Mouse (Mus musculus) spleen, adult 2 months (tissue): ENCODE data around the gene Chrnb1. TPM values are rescaled to one million over a fixed set of nuclear protein-coding genes. Genes with fewer than 3 reads are reported as not detected.

ENCODE experiments used
- DNase-seq, 2 experiments: peaks; one replicate each; pipeline versions ENCODE4 v3.0.0 to v3.0.0-alpha.2; 2012 to 2021; ENCODE audit warnings: low spot score in 2 of 2, low read depth in 1 of 2
- H3K27ac ChIP-seq: fragments of 200-500 bp; 2 replicates; pipeline ENCODE4 v1.5.1; 2012; ENCODE audit warnings: low read length, inconsistent platforms; ENCODE audit not compliant: insufficient read depth
- H3K27me3 ChIP-seq: fragments of 200-500 bp; 2 replicates; pipeline ENCODE4 v1.6.1; 2012; ENCODE audit warnings: mild to moderate bottlenecking, moderate library complexity, low read length, inconsistent platforms; ENCODE audit not compliant: control insufficient read depth, insufficient read depth
- H3K36me3 ChIP-seq: fragments of 200-500 bp; 2 replicates; pipeline ENCODE4 v1.6.1; 2012; ENCODE audit warnings: mild to moderate bottlenecking, low read length, inconsistent platforms; ENCODE audit not compliant: control insufficient read depth, insufficient read depth
- H3K4me1 ChIP-seq: fragments of 200-500 bp; 2 replicates; pipeline ENCODE4 v1.6.1; 2011; ENCODE audit warnings: inconsistent platforms; ENCODE audit not compliant: control insufficient read depth, insufficient read depth, insufficient read length
- H3K4me3 ChIP-seq: fragments of 200-500 bp; 2 replicates; pipeline ENCODE4 v1.5.1; 2011; ENCODE audit warnings: mild to moderate bottlenecking, inconsistent platforms; ENCODE audit not compliant: insufficient read depth, insufficient read length; ENCODE audit errors: extremely low read depth
- CTCF ChIP-seq: fragments of 200-500 bp; IDR thresholded peaks from 2 replicates; pipeline ENCODE4 v1.5.1; 2011; ENCODE audit warnings: mild to moderate bottlenecking, inconsistent platforms; ENCODE audit not compliant: insufficient read depth, insufficient read length, insufficient replicate concordance; ENCODE audit errors: extremely low read depth
- POLR2A ChIP-seq: fragments of 200-500 bp; IDR thresholded peaks from 2 replicates; pipeline ENCODE4 v1.6.1; 2011; ENCODE audit warnings: low read depth, low read length, inconsistent platforms
- WGBS: fragments of 180-500 bp; shearing (Covaris S2); methylation state at CpG from one replicate; pipeline ENCODE4 v1.1.7; 2018; 5-methylcytosine and 5-hydroxymethylcytosine counted together
- polyA plus RNA-seq: library from polyadenylated mRNA; depleted of rRNA; stranded (reverse); fragments of >200 nt; gene quantifications from 2 replicates; pipeline ENCODE4 v1.2.3, GENCODE M21; 2012

The Chrnb1 gene
- polyA plus RNA-seq, 1 experiment, result 8.4 TPM

DNA sequence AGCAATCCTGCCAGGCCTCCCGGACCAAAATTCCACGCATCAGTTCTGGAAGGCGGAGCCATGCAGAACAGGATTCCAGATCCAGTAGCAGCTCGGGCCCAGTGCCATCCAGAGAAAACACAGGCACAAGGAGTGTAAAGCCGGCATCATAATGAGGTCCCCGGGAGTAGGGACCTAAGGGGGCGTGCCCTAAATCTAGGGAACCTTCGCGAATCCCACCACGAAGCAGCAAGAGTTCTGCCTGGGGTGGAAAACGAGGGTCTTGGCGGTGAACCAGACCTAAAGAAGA is 8.9 kb upstream of the Chrnb1 start:
- DNase-seq, result no peak
- Histone ChIP-seq H3K27ac (no peak overlapping the region), H3K4me1 (peaks cover 33% of the 10 kb centered on the region), H3K4me3 (no peak overlapping the region), H3K36me3 (no peaks in the 10 kb centered on the region), H3K27me3 (peaks cover 28% of the 10 kb centered on the region)
- WGBS, result 51% methylated on average over 12 of the region's 12 CpGs
- TF ChIP-seq POLR2A (no peak), CTCF (no peak)

DNA sequence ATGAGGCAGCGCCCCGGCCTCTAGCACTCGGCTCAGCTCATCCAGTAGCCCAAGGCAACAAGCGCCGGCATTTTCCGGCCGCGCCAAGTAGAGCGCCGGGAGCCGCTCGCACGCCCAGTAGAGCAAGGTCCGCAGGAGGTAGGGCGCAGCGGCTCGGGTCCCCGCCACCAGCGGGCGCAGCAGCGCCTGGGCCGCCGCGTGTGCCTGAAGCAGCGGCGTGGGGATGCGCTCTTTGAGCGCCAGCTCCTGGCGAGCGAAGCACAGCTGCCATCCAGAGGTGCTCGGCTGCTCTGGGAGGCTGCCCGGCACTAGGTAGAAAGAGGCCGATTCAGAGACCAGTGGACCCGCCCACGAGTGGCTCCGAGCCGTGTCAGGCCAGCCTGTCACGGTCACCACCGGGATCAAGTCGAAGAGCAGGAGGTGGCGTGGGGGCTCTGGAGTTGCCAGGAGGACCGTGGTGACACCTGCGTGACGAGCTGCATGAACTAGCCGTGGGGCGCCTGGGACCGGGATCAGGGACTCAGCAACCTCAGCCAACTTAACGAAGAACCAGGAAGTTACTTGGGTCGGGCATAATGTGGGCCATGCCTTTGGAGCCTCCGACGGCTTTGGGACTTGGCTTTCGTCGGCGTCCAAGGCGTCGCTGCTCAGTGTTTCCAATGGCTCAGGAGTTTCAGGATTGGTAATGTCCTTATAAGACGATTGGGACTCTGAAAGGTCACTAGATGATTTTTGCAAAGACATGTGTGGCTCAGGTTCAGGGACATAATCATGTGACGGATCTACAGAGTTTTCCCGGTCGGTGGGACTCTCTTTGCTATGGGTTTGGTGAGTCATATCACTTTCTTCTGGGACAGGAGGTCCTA is 8.3 kb upstream of the Chrnb1 start:
- WGBS, result 5% methylated on average over 60 of the region's 60 CpGs
- peak overlapping the region; percentile 57 for H3K4me3 ChIP-seq
- H3K4me1 ChIP-seq, result peaks cover 38% of the 10 kb centered on the region
- DNase-seq, result peak; percentile 35 to 76
- peaks cover 28% of the 10 kb centered on the region for H3K27me3 ChIP-seq
- H3K36me3 ChIP-seq, result no peaks in the 10 kb centered on the region
- TF ChIP-seq POLR2A, result no peak
- peak; percentile 70; the same call in 1 of the 2 replicates for TF ChIP-seq CTCF
- no peak overlapping the region for H3K27ac ChIP-seq

- H3K4me1 ChIP-seq, result peaks cover 38% of the 10 kb centered on the region
- TF ChIP-seq CTCF (no peak), POLR2A (no peak)
- H3K36me3 ChIP-seq, result no peaks in the 10 kb centered on the region
- H3K27me3 ChIP-seq, result peaks cover 28% of the 10 kb centered on the region
- no peak overlapping the region for H3K27ac ChIP-seq
- WGBS, result 4% methylated on average over 12 of the region's 12 CpGs
- peak overlapping the region; percentile 57 for H3K4me3 ChIP-seq
- DNase-seq, result no peak
Observed at GRCm38 (mm10) chr11:69803328-69803727, 7.6 kb upstream of the Chrnb1 start.

DNA sequence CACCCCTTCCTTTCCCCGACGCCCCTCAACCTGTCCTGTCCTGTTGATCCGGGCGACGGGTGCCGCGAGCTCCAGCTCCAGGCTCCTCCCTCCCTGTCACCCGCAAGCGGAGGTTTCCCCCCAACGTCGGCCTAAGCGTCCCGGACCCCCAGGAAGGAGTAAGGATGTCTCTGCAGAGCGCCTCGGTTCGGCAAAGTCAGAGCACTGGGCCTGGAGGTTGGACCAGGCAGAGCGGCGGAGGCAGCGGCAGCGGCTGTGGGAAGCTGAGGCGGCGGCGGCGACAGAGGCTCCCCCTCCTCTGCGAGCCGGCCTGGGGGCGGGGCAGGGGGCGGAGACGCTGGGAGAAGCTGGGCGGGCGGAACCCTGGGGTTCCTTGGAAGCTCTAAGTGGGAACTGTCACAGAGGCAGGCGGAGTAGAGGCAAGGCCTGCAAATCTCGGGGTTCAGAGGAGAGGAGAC is 6.9 kb upstream of the Chrnb1 start:
- DNase-seq, result peak in 1 of 2 experiments; percentile 56
- peak overlapping the region; percentile 56; the same call in 1 of the 2 replicates for H3K4me3 ChIP-seq
- WGBS, result 2% methylated on average over 33 of the region's 33 CpGs
- H3K27me3 ChIP-seq, result peaks cover 28% of the 10 kb centered on the region
- H3K27ac ChIP-seq, result peak overlapping the region; percentile 32; the same call in 1 of the 2 replicates
- no peak for TF ChIP-seq POLR2A
- no peak for TF ChIP-seq CTCF
- no peaks in the 10 kb centered on the region for H3K36me3 ChIP-seq
- H3K4me1 ChIP-seq, result peaks cover 38% of the 10 kb centered on the region

- peaks cover 38% of the 10 kb centered on the region for H3K4me1 ChIP-seq
- peak within 1 kb of the TSS; percentile 56; the same call in 1 of the 2 replicates for H3K4me3 ChIP-seq
- H3K36me3 ChIP-seq, result no peaks in the 10 kb centered on the region
- peak within 1 kb of the TSS; percentile 32; the same call in 1 of the 2 replicates for H3K27ac ChIP-seq
- TF ChIP-seq POLR2A, result no peak
- TF ChIP-seq CTCF, result no peak
- H3K27me3 ChIP-seq, result peaks cover 28% of the 10 kb centered on the region
- no peak for DNase-seq
- 8% methylated on average over 33 of the region's 33 CpGs for WGBS
Observed at GRCm38 (mm10) chr11:69801379-69801977, 5.7 kb upstream of the Chrnb1 start, which contains the start of gene Fgf11. TSS of gene Fgf11 (minus strand) at chr11:69801857.

GRCm38 (mm10) chr11:69800392-69801197 is 4.9 kb upstream of the Chrnb1 start:
- no peak for TF ChIP-seq CTCF
- no peak for TF ChIP-seq POLR2A
- no peak for DNase-seq
- WGBS, result 2% methylated on average over 36 of the region's 36 CpGs
- Histone ChIP-seq H3K27ac (no peak overlapping the region), H3K4me1 (peaks cover 38% of the 10 kb centered on the region), H3K36me3 (no peaks in the 10 kb centered on the region), H3K4me3 (no peak overlapping the region; the same call in 1 of the 2 replicates), H3K27me3 (peaks cover 28% of the 10 kb centered on the region)
